Mouse (Mus musculus) olfactory bulb, adult 2 months (tissue): ENCODE measurements at regions not wholly inside any gene's neighbourhood (a gene's known extent, or its start where the extent isn't known, plus 50 kb on each side); places are given as distances from the start of the nearest gene placed in this dataset.

Experiments used
- CTCF ChIP-seq: fragments of 200-500 bp; IDR thresholded peaks from 2 replicates; pipeline ENCODE4 v1.5.1; 2012; ENCODE audit warnings: low read depth, mild to moderate bottlenecking, low read length, moderate library complexity; ENCODE audit not compliant: insufficient read depth
- POLR2A ChIP-seq: fragments of 200-500 bp; IDR thresholded peaks from 2 replicates; pipeline ENCODE4 v1.6.1; 2012; ENCODE audit warnings: mild to moderate bottlenecking, low read depth, low read length, moderate library complexity; ENCODE audit not compliant: insufficient read depth

GRCm38 (mm10) chr11:24307601-24308252, 229.9 kb downstream of the Bcl11a start:
- no peak for TF ChIP-seq POLR2A
- TF ChIP-seq CTCF = no peak
